Mouse (Mus musculus): ENCODE measurements around the gene Atp6v1b1.
"Not testable (repeated sequence)": the region's sequence is repeated elsewhere in the genome, so short reads cannot be mapped to it uniquely, and the experiment has no call there.

Atp6v1b1 gene

GRCm38 (mm10) chr6:83774126-83774525, 31.3 kb downstream of the Atp6v1b1 start:
- in situ Hi-C loops (cut with MboI, MseI): no loop called here

- in situ Hi-C loops (cut with MboI, MseI): no loop called here
These were observed 32.2 kb downstream of the Atp6v1b1 start for GRCm38 (mm10) chr6:83774781-83775563.

- in situ Hi-C loops (cut with MboI, MseI): no loop called here
These were observed 33.0 kb downstream of the Atp6v1b1 start, which contains the start of gene Tex261 for GRCm38 (mm10) chr6:83775638-83776293. Tex261 (minus strand) TSS chr6:83775813.

GRCm38 (mm10) chr6:83778306-83778705, 35.5 kb downstream of the Atp6v1b1 start:
- in situ Hi-C loops (cut with MboI, MseI): no loop called here

GRCm38 (mm10) chr6:83779026-83779425, 36.2 kb downstream of the Atp6v1b1 start:
- in situ Hi-C loops (cut with MboI, MseI): no loop called here

GRCm38 (mm10) chr6:83786426-83786825, 43.6 kb downstream of the Atp6v1b1 start:
- in situ Hi-C loops (cut with MboI, MseI): no loop called here

- in situ Hi-C loops (cut with MboI, MseI): no loop called here
These were observed 45.8 kb downstream of the Atp6v1b1 start for GRCm38 (mm10) chr6:83788554-83788953.

- in situ Hi-C loops (cut with MboI, MseI): not testable (repeated sequence)
These were observed 47.7 kb downstream of the Atp6v1b1 start for GRCm38 (mm10) chr6:83790533-83790932.

- in situ Hi-C loops (cut with MboI, MseI): no loop called here
These were observed 48.6 kb downstream of the Atp6v1b1 start for GRCm38 (mm10) chr6:83791251-83791890.

- in situ Hi-C loops (cut with MboI, MseI): no loop called here
These were observed 52.0 kb downstream of the Atp6v1b1 start, which contains the start of gene Nagk for GRCm38 (mm10) chr6:83794760-83795296. Nagk (plus strand) TSS chr6:83794982.

GRCm38 (mm10) chr6:83795492-83795900, 52.7 kb downstream of the Atp6v1b1 start:
- in situ Hi-C loops (cut with MboI, MseI): no loop called here

GRCm38 (mm10) chr6:83796686-83797085, 53.9 kb downstream of the Atp6v1b1 start:
- in situ Hi-C loops (cut with MboI, MseI): no loop called here

GRCm38 (mm10) chr6:83802033-83802432, 59.2 kb downstream of the Atp6v1b1 start:
- in situ Hi-C loops (cut with MboI, MseI): no loop called here

- in situ Hi-C loops (cut with MboI, MseI): no loop called here
These were observed 60.1 kb downstream of the Atp6v1b1 start for GRCm38 (mm10) chr6:83802846-83803245.

Data from regulatory T cell (primary cell).